Mouse (Mus musculus) stomach, embryonic 15.5 days (tissue): Measurements from ENCODE around the gene Arnt2. TPM values are rescaled to one million over a fixed set of nuclear protein-coding genes. Genes with fewer than 3 reads are reported as not detected.

Experiments used
- ATAC-seq: fragments of 200-750 bp; cut with Nextera tagmentation; 2 replicates; pipeline ENCODE4 v1.8.0; 2017; ENCODE audit warnings: low read depth, moderate number of reproducible peaks, moderate TSS enrichment; ENCODE audit not compliant: insufficient read depth, low FRiP score
- H3K27ac ChIP-seq: fragments of 300-500 bp; sonication (generic); 2 replicates; pipeline ENCODE4 v1.5.1; 2015; ENCODE audit warnings: mild to moderate bottlenecking, inconsistent platforms
- H3K27me3 ChIP-seq: fragments of 300-500 bp; sonication (generic); replicated peaks from 2 replicates; pipeline ENCODE4 v1.6.1; 2015; ENCODE audit warnings: inconsistent platforms
- H3K36me3 ChIP-seq: fragments of 300-500 bp; sonication (generic); 2 replicates; pipeline ENCODE4 v1.6.1; 2015; ENCODE audit warnings: inconsistent platforms
- H3K4me1 ChIP-seq: fragments of 300-500 bp; sonication (generic); 2 replicates; pipeline ENCODE4 v1.6.1; 2015; ENCODE audit warnings: inconsistent platforms
- H3K4me2 ChIP-seq: fragments of 300-500 bp; sonication (generic); 2 replicates; pipeline ENCODE4 v1.6.1; 2015; ENCODE audit warnings: mild to moderate bottlenecking, inconsistent platforms
- H3K4me3 ChIP-seq: fragments of 300-500 bp; sonication (generic); replicated peaks from 2 replicates; pipeline ENCODE4 v1.5.1; 2015; ENCODE audit warnings: inconsistent platforms
- H3K9ac ChIP-seq: fragments of 300-500 bp; sonication (generic); 2 replicates; pipeline ENCODE4 v1.6.1; 2015; ENCODE audit warnings: inconsistent platforms
- H3K9me3 ChIP-seq: fragments of 300-500 bp; sonication (generic); 2 replicates; pipeline ENCODE4 v1.6.1; 2016; ENCODE audit warnings: inconsistent platforms
- WGBS: fragments of 180-500 bp; shearing (Covaris S2); methylation state at CpG from one replicate; pipeline ENCODE4 v1.1.7; 2015; 5-methylcytosine and 5-hydroxymethylcytosine counted together
- polyA plus RNA-seq: library from polyadenylated mRNA; unstranded; fragments of >200 nt; fragmentation: Nextera tagmentation; extraction: Ambion mirVana; gene quantifications from 2 replicates; pipeline ENCODE4 v1.2.1, GENCODE M21; 2015

Arnt2 gene
- polyA plus RNA-seq, 1 experiment from 2014 or later = 3.6 TPM

GRCm38 (mm10) chr7:84201151-84202068, 208.6 kb downstream of the Arnt2 start:
- H3K9ac ChIP-seq = no peak overlapping the region
- no peaks in the 10 kb centered on the region for H3K27me3 ChIP-seq
- no peaks in the 10 kb centered on the region for H3K36me3 ChIP-seq
- H3K4me2 ChIP-seq = no peak overlapping the region
- no peaks in the 10 kb centered on the region for H3K4me1 ChIP-seq
- no peaks in the 10 kb centered on the region for H3K9me3 ChIP-seq
- 77% methylated on average over 13 of the region's 13 CpGs for WGBS
- H3K27ac ChIP-seq = no peak overlapping the region
- ATAC-seq = no peak
- H3K4me3 ChIP-seq = no peak overlapping the region

GRCm38 (mm10) chr7:84197208-84197860, 212.6 kb downstream of the Arnt2 start:
- Histone ChIP-seq H3K9ac (no peak overlapping the region), H3K27ac (no peak overlapping the region), H3K4me1 (no peaks in the 10 kb centered on the region), H3K27me3 (no peaks in the 10 kb centered on the region), H3K4me3 (no peak overlapping the region), H3K36me3 (no peaks in the 10 kb centered on the region), H3K4me2 (no peak overlapping the region), H3K9me3 (no peaks in the 10 kb centered on the region)
- no peak for ATAC-seq
- 76% methylated on average over 6 of the region's 6 CpGs for WGBS

Other genes starting within 250 kb of the Arnt2 start
- gene Gm2115, start 118.8 kb upstream of the Arnt2 start, polyA plus RNA-seq = 3.1 and 3.3 TPM in 2 replicates
- 11.2 and 15.0 TPM in 2 replicates for gene Fah, start 196.5 kb upstream of the Arnt2 start, polyA plus RNA-seq